Mouse (Mus musculus): ENCODE data around the gene Arpc3.
"Not testable (repeated sequence)": the region's sequence is repeated elsewhere in the genome, so short reads cannot be mapped to it uniquely, and the experiment has no call there.

The Arpc3 gene

DNA sequence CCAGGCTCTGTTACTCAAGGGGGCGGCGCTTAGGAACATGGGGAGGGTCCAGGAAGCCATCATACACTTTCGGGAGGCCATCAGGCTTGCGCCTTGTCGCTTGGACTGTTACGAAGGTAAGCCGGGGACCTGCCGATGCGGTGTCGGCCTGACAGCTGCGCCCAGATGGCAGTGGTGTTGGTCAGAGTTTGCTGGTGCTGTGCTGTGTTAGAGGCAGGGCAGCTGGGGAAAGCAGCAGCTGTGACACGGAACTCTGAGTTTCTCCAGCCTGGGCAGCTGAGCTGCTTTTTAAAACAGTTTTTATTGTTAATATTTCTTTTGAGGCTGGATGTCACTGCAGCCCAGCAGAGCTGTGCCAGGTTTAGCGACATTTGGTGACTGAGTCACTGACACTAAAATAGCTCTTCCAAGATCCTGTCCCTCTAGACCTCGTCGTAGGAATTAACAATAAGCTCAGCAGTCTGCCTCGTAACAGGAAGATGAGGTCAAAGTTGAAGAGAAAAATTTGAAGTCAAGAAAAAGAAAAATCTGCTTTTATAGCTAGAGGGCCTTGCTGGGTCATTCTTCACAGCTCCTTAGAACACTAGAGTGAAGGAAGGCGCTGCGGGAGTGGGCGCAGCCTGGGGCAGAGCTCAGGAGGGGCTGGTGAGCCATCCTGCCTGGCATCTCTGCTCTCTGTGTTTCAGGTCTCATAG lies 47.9 kb downstream of the Arpc3 start:
- DNase-seq (ENCODE audit: low spot score): no peak

DNA sequence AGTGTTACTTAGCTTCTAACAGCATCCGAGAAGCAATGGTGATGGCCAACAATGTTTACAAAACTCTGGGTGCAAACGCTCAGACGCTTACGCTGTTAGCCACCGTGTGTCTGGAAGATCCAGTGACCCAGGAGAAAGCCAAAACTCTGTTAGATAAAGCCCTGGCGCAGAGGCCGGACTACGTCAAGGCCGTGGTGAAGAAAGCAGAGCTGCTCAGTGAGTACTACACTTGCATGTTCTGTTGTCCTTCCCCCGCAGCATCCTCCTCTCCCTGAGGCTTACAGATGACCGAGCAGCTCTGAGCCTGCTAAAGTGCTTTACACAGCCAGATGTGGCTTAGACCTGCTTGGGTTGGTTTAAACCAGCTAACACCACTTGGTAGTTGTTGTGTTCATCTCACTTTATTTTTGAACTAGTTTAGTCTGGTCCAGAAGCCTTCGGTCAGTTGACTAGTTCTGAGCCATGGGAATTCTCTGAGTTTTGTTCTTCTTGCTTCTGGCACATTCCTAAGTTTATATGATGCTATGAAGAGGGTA lies 48.5 kb downstream of the Arpc3 start:
- no peak for DNase-seq (ENCODE audit: low spot score)

DNA sequence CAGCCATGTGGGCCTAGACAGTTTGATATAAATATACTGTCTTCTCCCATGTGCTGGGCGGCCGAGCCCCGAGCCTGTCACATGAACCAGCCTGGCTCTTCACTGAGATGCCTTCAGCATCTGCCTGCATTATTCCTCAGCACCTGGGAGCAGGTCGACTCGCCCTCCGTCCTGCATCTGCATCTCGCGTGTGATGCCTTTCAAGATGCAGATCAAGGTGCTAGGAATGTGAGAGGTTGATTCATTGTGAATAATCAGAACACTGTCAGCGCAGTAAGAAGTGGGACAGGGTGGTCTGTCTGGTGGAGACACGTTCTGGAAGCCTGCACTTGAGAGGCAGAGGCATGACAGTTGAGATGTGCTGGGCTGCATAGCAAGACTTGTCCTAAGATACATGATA lies 52.8 kb downstream of the Arpc3 start:
- DNase-seq (ENCODE audit: low spot score): no peak

DNA sequence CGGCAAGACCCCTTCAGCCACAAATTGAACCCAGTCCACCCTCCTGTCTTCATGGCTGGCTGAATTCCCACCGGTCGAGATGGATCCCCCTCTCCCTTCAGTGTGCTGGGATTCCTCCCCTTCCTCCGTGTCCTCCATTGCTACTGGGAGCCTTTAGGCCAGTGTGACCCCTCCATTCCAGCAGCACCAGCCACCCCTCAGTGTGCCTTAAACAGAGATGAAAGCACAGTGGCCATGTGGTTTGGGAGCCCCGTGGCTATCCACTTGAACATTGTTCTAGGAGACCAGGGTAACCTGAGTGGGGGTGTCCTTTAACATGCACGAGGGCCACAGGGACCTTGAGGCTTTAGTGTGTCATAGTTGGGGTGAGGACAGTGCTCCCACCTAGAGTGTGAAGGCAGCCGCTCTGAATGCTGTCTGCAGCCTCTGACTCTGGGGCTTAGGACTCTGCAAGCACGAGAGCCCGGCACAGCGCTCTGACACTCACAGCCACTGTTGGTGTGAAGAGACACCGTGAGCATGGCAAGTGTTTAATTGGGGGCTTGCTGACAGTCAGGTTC lies 53.5 kb downstream of the Arpc3 start:
- no peak for DNase-seq (ENCODE audit: low spot score)

DNA sequence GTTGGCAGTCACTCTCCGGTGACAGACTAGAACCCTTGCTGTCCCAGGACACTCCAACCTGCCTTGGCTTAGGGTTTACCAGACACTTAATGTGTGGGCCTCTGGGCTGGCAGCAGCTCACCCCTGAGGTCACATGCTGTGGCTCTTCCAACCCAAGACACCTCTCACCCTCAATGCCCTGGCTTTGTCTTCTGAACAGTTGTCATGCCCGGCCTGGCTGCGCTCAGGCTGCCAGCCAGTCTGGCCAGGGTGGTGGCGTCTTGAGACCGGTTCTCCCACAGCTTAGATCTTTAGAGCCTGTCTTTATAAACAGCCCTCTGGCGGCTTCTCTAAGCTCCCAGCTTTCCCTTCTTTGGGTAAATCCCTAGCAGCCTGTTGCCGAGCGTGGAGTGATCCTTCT lies 56.2 kb downstream of the Arpc3 start:
- DNase-seq (ENCODE audit: low spot score): no peak

DNA sequence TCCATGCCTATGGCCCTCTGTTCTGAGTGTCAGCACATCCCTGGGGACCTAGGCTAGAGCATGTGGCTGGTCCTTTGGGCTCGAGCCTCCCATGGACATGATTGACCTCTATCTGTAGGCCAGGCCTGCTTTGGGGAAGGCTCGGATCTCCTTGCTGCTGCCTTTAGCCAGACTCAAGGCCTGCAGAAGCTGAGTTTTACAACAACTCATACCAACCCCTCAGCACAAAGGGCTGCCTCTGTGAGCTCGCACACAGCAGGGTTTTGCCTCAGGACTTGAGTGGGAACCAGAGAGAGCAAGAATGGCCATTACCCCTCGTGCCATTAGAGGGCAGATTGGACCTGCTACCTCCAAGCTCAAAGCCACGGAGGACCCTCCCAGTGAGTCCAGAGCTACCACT lies 57.2 kb downstream of the Arpc3 start:
- DNase-seq (ENCODE audit: low spot score): no peak

DNA sequence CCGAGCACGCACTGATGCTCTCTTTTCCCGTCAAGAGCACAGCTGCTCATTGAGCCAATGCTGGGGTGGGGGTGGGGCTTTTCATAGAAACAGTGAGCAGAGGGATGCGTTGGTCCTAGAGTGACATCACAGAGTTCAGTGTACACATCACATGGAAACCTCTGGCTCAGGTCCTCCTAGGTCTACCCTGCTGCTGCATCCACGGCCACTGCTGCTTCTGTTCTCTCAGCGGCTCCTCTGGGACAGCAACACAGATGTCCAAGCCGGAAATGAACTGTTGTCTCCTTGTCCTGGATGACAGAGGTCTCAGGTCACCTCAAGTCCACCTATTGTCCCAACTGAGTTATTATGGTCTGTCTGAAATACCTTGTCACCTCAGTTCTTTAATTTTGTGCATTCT lies 58.3 kb downstream of the Arpc3 start:
- no peak for DNase-seq (ENCODE audit: low spot score)

DNA sequence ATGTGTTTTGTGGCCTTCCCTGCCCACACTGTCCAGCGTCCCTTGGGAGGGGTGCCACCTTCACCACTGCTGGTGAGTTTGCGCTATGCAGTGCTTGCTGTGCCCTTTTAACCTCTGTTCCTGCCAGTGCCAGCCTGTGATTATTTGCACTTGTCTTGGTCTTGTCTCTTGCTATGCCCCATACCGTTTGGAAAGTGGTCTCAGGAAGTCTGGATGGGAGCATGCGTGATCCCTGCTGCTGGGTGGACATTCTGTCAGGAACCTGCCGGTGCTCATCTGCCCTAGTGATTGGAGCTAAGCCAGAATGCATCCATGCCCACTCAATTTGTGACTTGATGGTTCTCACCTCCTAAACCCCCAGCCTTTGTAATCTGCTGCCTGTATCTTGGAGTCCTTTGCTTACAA lies 59.2 kb downstream of the Arpc3 start:
- no peak for DNase-seq (ENCODE audit: low spot score)

DNA sequence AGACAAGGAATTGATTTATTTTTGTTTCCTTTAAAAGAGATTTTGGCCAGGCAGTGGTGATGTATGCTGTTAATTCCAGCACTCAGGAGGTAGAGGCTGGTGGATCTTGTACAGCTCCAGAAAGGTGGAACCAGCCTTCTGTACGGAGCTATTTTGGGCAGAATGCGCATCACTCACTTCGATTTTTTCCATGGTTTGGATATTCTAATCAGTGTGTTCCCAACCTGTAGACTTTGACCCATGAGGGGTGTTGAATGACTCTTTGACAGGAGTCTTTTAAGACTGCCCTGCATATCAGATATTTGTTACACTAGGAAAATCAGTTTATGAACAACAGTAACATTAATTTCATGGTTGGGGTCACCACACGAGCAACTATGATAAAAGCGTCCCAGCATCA lies 59.6 kb downstream of the Arpc3 start:
- DNase-seq (ENCODE audit: low spot score): no peak

DNA sequence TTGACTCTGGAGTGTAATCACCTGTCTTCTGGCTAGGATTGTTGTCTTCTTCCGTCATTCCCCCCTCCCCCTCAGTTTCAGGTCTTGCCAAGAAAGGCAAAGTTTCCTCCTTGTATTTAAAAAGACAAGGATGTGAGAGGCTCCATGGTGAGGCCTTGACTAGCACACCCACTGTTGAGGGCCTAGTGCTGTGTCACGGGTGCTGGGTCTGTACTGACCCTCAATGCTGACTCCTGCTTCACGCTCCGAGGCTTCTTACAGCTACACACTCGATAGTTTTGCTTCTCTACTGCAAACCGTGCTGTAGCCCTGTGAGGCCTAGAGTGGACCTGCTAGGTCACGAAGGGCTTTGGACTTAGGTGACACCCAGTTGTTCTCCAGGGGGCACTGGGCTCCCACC lies 60.5 kb downstream of the Arpc3 start:
- DNase-seq (ENCODE audit: low spot score): no peak

DNA sequence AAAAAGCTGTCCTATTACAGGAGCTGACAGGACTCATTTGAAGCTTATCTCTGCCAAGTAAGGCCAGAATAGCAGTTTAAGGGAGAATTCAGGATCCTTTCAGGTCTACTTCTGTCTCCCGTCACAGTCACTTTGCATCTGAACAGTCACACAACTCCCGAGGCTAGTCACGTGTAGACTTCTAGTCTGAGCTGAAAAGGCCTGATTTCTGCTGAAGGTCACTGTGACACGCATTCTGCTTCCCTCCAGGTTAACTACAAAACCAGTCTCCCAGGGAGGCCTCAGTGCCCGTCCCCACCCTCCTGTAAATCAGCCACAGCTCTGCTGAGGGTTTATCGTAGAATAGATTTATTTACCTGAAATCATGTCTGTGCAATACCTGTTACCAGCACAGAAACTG lies 61.5 kb downstream of the Arpc3 start:
- no peak for DNase-seq (ENCODE audit: low spot score)

DNA sequence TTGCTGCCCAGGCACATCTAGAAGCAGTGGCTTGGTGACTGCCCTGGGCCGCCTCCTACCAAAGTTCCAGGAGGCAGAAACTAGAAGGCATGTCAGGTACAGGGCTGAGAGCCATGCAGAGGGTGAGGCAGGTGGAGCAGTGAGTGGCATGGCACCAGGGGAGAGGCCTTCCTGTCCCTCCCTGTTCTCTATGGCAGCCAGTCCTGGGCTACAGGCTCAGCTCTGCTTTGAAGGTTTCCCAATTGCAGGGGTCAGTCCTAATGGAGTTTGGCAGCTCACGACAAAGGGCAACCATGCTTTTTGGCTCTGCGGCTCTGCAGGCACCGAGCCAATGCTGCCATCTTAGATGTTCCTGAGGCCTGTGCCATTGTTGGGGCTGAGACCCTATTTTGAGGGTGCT lies 62.8 kb downstream of the Arpc3 start:
- no peak for DNase-seq (ENCODE audit: low spot score)

DNA sequence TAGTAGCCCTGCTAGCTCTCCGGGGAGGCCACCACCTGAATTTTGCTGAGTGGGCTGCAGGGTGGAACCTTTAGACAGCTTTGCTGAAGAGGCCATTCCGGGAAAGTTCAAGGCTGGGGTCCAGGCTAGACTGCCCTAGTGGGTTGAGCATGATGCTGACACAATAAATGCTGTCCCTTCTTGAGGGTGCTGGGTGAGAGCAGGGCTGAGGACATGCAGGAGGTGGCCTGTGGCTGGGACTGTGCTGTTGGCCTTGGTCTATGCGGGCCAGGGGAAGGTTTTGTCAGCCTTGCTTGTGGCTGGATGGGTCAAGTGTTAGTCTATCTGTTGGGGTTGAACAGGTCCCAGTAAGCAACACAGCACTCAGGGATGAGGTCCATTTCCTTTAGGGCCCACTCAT lies 63.2 kb downstream of the Arpc3 start:
- no peak for DNase-seq (ENCODE audit: low spot score)

DNA sequence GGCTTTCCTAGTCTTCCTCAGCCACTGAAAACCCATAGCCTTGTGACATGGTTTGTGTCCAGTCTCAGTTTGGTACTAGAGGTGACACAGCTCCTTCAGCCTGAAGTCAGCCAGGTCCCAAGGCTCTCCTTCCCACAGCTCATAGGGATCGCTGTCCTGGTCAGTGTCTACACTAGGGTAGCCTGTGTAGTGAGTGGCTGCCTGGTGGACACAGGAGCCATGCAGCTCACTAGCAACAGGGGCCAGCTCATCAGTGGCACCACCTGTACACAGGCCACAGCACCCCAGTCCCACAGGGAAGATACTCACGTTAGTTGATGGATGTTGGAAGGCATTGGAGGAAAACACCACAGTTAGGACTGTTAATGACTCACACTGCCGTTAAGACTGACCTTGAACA lies 63.9 kb downstream of the Arpc3 start:
- no peak for DNase-seq (ENCODE audit: low spot score)

DNA sequence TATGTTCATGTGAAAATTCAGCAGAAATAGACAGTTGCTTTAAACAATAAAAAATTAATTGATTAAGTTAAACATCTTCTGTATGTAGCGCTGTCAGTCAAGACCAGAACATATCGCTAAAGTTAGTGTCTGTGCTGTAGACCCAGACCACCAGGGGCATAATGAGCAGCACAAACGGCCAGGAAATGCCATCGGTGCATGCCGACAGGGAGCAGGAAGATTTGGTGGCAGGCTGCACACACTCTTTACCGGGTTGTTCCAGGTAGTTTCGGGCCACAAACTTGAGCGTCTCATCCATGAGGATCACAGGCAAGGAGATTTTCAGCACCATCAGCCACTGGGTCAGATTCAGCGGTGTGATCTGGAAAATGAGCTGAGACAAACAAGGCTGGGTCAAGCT lies 65.4 kb downstream of the Arpc3 start:
- DNase-seq (ENCODE audit: low spot score): not testable (repeated sequence)

DNA sequence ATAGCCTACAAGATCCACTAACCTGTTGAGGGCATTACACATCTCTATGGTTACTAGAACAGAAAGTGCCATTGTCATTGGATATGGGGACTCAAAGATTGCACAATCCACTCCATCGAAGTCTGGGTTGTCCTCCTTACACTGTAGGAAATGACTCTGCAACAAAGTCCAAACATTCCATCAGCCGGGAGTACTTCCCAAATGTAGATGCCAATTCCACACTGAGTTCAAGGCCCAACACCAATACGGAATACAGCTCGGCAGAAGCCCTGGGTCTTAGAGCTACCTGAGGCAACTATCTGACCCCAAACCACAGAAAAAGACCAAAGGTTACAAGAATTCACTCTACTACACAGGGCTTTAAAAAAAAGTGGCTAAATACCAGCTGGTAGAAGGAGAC lies 66.4 kb downstream of the Arpc3 start:
- no peak for DNase-seq (ENCODE audit: low spot score)

DNA sequence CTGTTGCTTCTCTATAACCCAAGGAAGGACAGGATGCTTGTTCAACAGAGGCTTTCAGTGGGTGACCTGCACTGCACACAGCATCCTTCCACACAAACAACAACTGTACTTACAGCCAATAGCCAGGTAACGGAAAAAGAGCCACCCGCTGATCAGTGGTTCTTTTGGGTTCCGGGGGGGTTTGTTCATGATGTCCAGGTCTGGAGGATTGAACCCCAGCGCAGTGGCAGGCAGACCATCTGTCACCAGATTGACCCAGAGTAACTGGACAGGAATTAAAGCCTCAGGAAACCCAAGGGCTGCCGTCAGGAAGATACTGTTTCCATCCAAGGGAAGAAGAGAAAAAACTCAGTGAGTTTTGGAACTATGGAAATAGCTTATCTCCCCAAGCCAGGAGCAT lies 67.7 kb downstream of the Arpc3 start:
- DNase-seq (ENCODE audit: low spot score): no peak

DNA sequence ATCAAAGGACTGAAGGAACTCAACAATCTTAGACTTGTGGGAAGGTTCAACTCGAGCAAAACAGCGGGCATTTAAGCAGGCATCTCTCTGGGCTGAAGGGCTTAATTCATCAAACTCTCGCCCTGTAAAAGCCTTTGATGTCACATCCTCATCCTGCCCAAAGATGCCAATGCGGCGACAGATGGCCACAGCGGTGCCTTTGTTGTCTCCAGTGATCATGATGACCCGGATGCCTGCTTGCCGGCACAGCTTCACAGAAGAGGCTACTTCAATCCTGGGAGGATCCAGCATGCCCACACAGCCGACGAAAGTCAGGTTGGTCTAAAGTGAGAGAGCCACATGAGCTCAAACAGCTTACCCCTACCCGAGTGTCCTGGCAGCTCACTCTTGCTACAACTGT lies 69.0 kb downstream of the Arpc3 start:
- no peak for DNase-seq (ENCODE audit: low spot score)

DNA sequence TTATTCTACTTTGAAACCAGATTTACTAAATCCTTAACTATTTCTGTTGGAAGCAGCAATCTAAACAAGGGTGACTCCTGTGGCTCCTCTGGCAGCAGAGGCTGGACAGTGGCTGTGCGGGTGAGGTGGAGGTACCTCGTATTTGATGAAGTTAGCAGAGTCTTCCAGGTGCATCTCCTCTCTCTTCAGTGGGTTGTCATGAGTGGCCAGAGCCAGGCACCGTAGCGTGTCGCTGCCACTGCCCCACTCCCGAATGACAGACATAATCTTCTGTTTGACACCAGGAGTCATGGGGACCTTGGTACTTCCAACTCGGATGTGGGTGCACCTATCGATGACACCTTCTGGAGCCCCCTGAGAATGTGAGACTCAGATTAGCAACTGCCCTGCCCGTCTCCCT lies 69.8 kb downstream of the Arpc3 start:
- DNase-seq (ENCODE audit: low spot score): no peak

All from urinary bladder, postnatal 25 days (tissue).